Mouse (Mus musculus): ENCODE results near the gene Gm49380. TPM values are rescaled to one million over a fixed set of nuclear protein-coding genes. Genes with fewer than 3 reads are reported as not detected.

Gm49380 gene
- polyA plus RNA-seq, 1 experiment from 2014 or later, result not detected

GRCm38 (mm10) chr9:44084236-44084635, 29.1 kb downstream of the Gm49380 start:
- WGBS, result 2% methylated on average over 14 of the region's 14 CpGs
- Histone ChIP-seq H3K9ac (ENCODE audit: low read depth, low read length) (peak overlapping the region; percentile 53), H3K36me3 (ENCODE audit: control insufficient read depth, insufficient read depth, low read length) (no peaks in the 10 kb centered on the region), H3K27me3 (replicated peaks; ENCODE audit: control insufficient read depth, insufficient read depth, low read length) (peaks cover 15% of the 10 kb centered on the region; the same call in 1 of the 2 replicates), H3K4me1 (replicated peaks; ENCODE audit: control insufficient read depth, insufficient read depth, low read length) (peaks cover 31% of the 10 kb centered on the region), H3K4me3 (ENCODE audit: low read depth, low read length) (peak overlapping the region; percentile 52), H3K27ac (ENCODE audit: low read depth, low read length) (peak overlapping the region; percentile 13; the same call in 1 of the 2 replicates), H3K4me2 (peak overlapping the region; percentile 89), H3K9me3 (ENCODE audit: control insufficient read depth, low read length) (no peaks in the 10 kb centered on the region)
- no peak for DNase-seq (ENCODE audit: low spot score)
- ATAC-seq (replicated peaks; ENCODE audit: low FRiP score), result peak; percentile 50; the same call in 1 of the 2 replicates

GRCm38 (mm10) chr9:44083392-44084121, 29.7 kb downstream of the Gm49380 start:
- DNase-seq (ENCODE audit: low spot score) (no peak), ATAC-seq (replicated peaks; ENCODE audit: low FRiP score) (no peak)
- H3K4me1 ChIP-seq (replicated peaks; ENCODE audit: control insufficient read depth, insufficient read depth, low read length), result peaks cover 31% of the 10 kb centered on the region
- no peaks in the 10 kb centered on the region for H3K36me3 ChIP-seq (ENCODE audit: control insufficient read depth, insufficient read depth, low read length)
- H3K27me3 ChIP-seq (replicated peaks; ENCODE audit: control insufficient read depth, insufficient read depth, low read length), result peaks cover 15% of the 10 kb centered on the region; the same call in 1 of the 2 replicates
- H3K4me3 ChIP-seq (ENCODE audit: low read depth, low read length), result peak overlapping the region; percentile 52
- peak overlapping the region; percentile 41 for H3K9ac ChIP-seq (ENCODE audit: low read depth, low read length)
- H3K4me2 ChIP-seq, result peak overlapping the region; percentile 89
- no peaks in the 10 kb centered on the region for H3K9me3 ChIP-seq (ENCODE audit: control insufficient read depth, low read length)
- 14% methylated on average over 23 of the region's 23 CpGs for WGBS
- no peak overlapping the region for H3K27ac ChIP-seq (ENCODE audit: low read depth, low read length)

- H3K36me3 ChIP-seq (ENCODE audit: control insufficient read depth, insufficient read depth, low read length), result no peaks in the 10 kb centered on the region
- peaks cover 22% of the 10 kb centered on the region for H3K4me1 ChIP-seq (replicated peaks; ENCODE audit: control insufficient read depth, insufficient read depth, low read length)
- ATAC-seq (replicated peaks; ENCODE audit: low FRiP score) (no peak), DNase-seq (ENCODE audit: low spot score) (no peak)
- no peaks in the 10 kb centered on the region for H3K9me3 ChIP-seq (ENCODE audit: control insufficient read depth, low read length)
- H3K4me3 ChIP-seq (ENCODE audit: low read depth, low read length), result no peak overlapping the region
- no peak overlapping the region for H3K4me2 ChIP-seq
- H3K27ac ChIP-seq (ENCODE audit: low read depth, low read length), result no peak overlapping the region
- H3K27me3 ChIP-seq (replicated peaks; ENCODE audit: control insufficient read depth, insufficient read depth, low read length), result peaks cover 16% of the 10 kb centered on the region; the same call in 1 of the 2 replicates
- H3K9ac ChIP-seq (ENCODE audit: low read depth, low read length), result no peak overlapping the region
- WGBS, result 83% methylated on average over 5 of the region's 5 CpGs
Measured at GRCm38 (mm10) chr9:44082266-44082665, 31.0 kb downstream of the Gm49380 start.

GRCm38 (mm10) chr9:44081581-44081980, 31.7 kb downstream of the Gm49380 start:
- H3K4me3 ChIP-seq (ENCODE audit: low read depth, low read length), result no peak overlapping the region
- H3K4me1 ChIP-seq (replicated peaks; ENCODE audit: control insufficient read depth, insufficient read depth, low read length), result peaks cover 17% of the 10 kb centered on the region
- H3K27me3 ChIP-seq (replicated peaks; ENCODE audit: control insufficient read depth, insufficient read depth, low read length), result peaks cover 13% of the 10 kb centered on the region; the same call in 1 of the 2 replicates
- H3K27ac ChIP-seq (ENCODE audit: low read depth, low read length), result no peak overlapping the region
- no peak for DNase-seq (ENCODE audit: low spot score)
- H3K4me2 ChIP-seq, result no peak overlapping the region
- no peaks in the 10 kb centered on the region for H3K36me3 ChIP-seq (ENCODE audit: control insufficient read depth, insufficient read depth, low read length)
- H3K9ac ChIP-seq (ENCODE audit: low read depth, low read length), result no peak overlapping the region
- ATAC-seq (replicated peaks; ENCODE audit: low FRiP score), result no peak
- no peaks in the 10 kb centered on the region for H3K9me3 ChIP-seq (ENCODE audit: control insufficient read depth, low read length)
- WGBS, result 71% methylated on average over 5 of the region's 5 CpGs

- Histone ChIP-seq H3K36me3 (ENCODE audit: control insufficient read depth, insufficient read depth, low read length) (no peaks in the 10 kb centered on the region), H3K4me2 (no peak overlapping the region), H3K9ac (ENCODE audit: low read depth, low read length) (no peak overlapping the region), H3K4me3 (ENCODE audit: low read depth, low read length) (no peak overlapping the region), H3K27ac (ENCODE audit: low read depth, low read length) (no peak overlapping the region), H3K27me3 (replicated peaks; ENCODE audit: control insufficient read depth, insufficient read depth, low read length) (peaks cover 8% of the 10 kb centered on the region; the same call in 1 of the 2 replicates), H3K9me3 (ENCODE audit: control insufficient read depth, low read length) (no peaks in the 10 kb centered on the region), H3K4me1 (replicated peaks; ENCODE audit: control insufficient read depth, insufficient read depth, low read length) (peaks cover 17% of the 10 kb centered on the region)
- 75% methylated on average over 5 of the region's 5 CpGs for WGBS
- no peak for ATAC-seq (replicated peaks; ENCODE audit: low FRiP score)
- no peak for DNase-seq (ENCODE audit: low spot score)
Measured at GRCm38 (mm10) chr9:44080953-44081352, 32.3 kb downstream of the Gm49380 start.

- Histone ChIP-seq H3K27ac (ENCODE audit: low read depth, low read length) (no peak overlapping the region), H3K4me1 (replicated peaks; ENCODE audit: control insufficient read depth, insufficient read depth, low read length) (peaks cover 14% of the 10 kb centered on the region), H3K4me2 (no peak overlapping the region), H3K36me3 (ENCODE audit: control insufficient read depth, insufficient read depth, low read length) (no peaks in the 10 kb centered on the region), H3K4me3 (ENCODE audit: low read depth, low read length) (no peak overlapping the region), H3K27me3 (replicated peaks; ENCODE audit: control insufficient read depth, insufficient read depth, low read length) (peaks cover 4% of the 10 kb centered on the region; the same call in 1 of the 2 replicates), H3K9me3 (ENCODE audit: control insufficient read depth, low read length) (no peaks in the 10 kb centered on the region), H3K9ac (ENCODE audit: low read depth, low read length) (no peak overlapping the region)
- WGBS, result 59% methylated on average over 10 of the region's 10 CpGs
- DNase-seq (ENCODE audit: low spot score) (no peak), ATAC-seq (replicated peaks; ENCODE audit: low FRiP score) (no peak)
Measured at GRCm38 (mm10) chr9:44079997-44080780, 33.1 kb downstream of the Gm49380 start.

DNA sequence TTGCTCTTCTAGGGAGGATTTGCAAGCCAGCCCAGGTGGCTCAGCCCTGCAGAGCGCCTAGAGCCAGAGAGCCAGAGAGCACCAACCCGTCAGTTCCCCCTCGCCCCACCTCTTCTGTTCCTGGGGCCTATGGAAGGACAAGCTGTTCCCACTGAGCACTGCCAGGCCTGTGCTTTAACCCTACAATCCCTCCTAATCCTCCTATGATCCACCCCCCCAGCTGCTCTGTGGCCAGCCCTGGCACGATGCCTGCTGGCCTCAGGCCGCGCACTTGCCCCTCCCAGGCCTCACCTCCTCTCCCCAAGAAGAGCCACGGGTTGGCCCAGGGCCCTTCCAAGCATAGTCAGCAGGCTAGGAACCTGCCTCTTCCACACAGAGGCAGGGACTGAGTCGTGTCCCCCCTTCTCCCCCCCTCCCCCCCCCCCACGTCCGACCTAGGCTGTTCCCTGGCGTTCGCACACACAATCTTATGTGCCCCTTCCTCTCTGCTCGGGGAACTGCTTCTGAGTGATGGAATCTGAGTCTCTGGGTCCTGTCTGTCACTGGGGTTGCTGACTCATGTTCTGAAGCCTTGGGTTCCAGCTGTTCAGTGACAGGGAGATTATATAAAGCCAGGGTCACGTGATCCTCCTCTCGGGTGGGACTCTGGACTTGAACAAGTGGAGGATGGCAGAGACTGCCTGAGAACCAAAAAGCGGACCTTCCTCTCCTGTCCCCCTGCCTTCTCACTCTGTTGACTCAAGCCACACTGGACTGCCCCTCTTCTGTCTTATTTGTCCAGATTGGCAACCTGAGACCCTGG, 34.1 kb downstream of the Gm49380 start:
- Histone ChIP-seq H3K27me3 (replicated peaks; ENCODE audit: control insufficient read depth, insufficient read depth, low read length) (peaks cover 4% of the 10 kb centered on the region; the same call in 1 of the 2 replicates), H3K4me3 (ENCODE audit: low read depth, low read length) (no peak overlapping the region), H3K4me1 (replicated peaks; ENCODE audit: control insufficient read depth, insufficient read depth, low read length) (peaks cover 9% of the 10 kb centered on the region), H3K4me2 (no peak overlapping the region), H3K27ac (ENCODE audit: low read depth, low read length) (no peak overlapping the region), H3K9me3 (ENCODE audit: control insufficient read depth, low read length) (no peaks in the 10 kb centered on the region), H3K36me3 (ENCODE audit: control insufficient read depth, insufficient read depth, low read length) (no peaks in the 10 kb centered on the region), H3K9ac (ENCODE audit: low read depth, low read length) (no peak overlapping the region)
- WGBS, result 41% methylated on average over 16 of the region's 16 CpGs
- ATAC-seq (replicated peaks; ENCODE audit: low FRiP score) (no peak), DNase-seq (ENCODE audit: low spot score) (no peak)

DNA sequence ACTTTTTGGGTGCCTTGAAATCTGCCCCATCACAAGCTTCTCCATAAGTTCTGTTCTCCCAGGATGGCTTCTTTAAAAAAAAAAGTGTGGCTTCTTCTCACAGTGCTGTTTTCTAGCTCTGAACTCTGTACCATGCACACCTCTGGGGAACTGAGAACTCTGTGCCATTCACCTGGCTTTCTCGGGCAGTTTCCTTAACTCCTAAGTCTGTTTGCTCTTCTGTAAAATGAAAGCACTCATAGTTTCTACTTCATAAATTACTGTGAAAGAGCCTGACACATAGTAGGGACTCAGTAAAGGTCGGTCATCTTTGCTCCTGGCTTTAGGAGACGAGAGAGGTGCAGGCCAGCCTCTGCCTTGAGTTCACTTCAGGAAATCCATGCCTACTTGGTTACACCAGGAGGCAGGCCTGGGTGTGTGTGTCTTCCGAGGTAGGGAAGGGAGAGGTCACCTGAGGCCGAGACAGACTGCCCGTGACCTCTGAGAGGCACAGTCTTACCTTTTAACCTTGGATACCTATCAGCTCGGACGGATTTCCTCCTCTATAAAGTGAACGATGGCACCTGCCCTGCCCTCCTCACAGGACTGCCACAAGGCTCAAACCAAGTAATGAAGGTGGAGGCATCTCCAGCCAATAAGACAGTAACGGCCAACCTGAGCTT, 35.0 kb downstream of the Gm49380 start:
- no peak overlapping the region for H3K27ac ChIP-seq (ENCODE audit: low read depth, low read length)
- no peak overlapping the region for H3K9ac ChIP-seq (ENCODE audit: low read depth, low read length)
- H3K4me3 ChIP-seq (ENCODE audit: low read depth, low read length), result no peak overlapping the region
- H3K4me1 ChIP-seq (replicated peaks; ENCODE audit: control insufficient read depth, insufficient read depth, low read length), result peaks cover under 1% of the 10 kb centered on the region; the same call in 1 of the 2 replicates
- ATAC-seq (replicated peaks; ENCODE audit: low FRiP score), result no peak
- H3K4me2 ChIP-seq, result no peak overlapping the region
- DNase-seq (ENCODE audit: low spot score), result no peak
- WGBS, result 77% methylated on average over 10 of the region's 10 CpGs
- no peaks in the 10 kb centered on the region for H3K9me3 ChIP-seq (ENCODE audit: control insufficient read depth, low read length)
- no peaks in the 10 kb centered on the region for H3K36me3 ChIP-seq (ENCODE audit: control insufficient read depth, insufficient read depth, low read length)
- peaks cover 4% of the 10 kb centered on the region; the same call in 1 of the 2 replicates for H3K27me3 ChIP-seq (replicated peaks; ENCODE audit: control insufficient read depth, insufficient read depth, low read length)
